Mouse (Mus musculus) G1E (cell line): Measurements from ENCODE around the gene Ubald2.
"Not testable (repeated sequence)": the region's sequence is repeated elsewhere in the genome, so short reads cannot be mapped to it uniquely, and the experiment has no call there.

ENCODE experiments used
- CTCF ChIP-seq: IDR thresholded peaks from 2 replicates; pipeline ENCODE4 v1.5.1; 2012; ENCODE audit warnings: low read depth, low read length, inconsistent platforms, mixed read lengths
- GATA1 ChIP-seq: IDR thresholded peaks from 2 replicates; pipeline ENCODE4 v1.6.1; 2012; ENCODE audit warnings: borderline replicate concordance, low read length, inconsistent platforms, mixed read lengths
- POLR2AphosphoS5 ChIP-seq: IDR thresholded peaks from 2 replicates; pipeline ENCODE4 v1.6.1; 2012; ENCODE audit warnings: low read depth, low read length, inconsistent platforms; ENCODE audit not compliant: insufficient replicate concordance
- TAL1 ChIP-seq: conservative IDR thresholded peaks from 2 replicates; pipeline ENCODE4 v1.6.1; 2012; ENCODE audit warnings: low read depth, low read length, inconsistent platforms, mixed read lengths

DNA sequence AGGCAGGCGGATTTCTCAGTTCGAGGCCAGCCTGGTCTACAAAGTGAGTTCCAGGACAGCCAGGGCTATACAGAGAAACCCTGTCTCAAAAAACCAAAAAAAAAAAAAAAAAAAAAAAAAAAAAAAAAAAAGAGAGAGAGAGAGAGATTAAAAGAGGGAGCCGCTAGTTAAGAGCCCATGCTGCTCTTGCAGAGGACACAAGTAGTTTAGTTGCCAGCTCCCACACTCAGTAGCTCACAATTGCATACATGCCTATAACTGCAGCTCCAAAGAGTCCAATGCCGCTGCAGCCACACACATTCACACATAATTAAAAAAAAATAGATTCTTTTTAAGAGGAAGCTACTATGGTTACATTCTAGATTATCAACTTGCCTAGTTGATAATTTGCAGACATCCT is 23.5 kb upstream of the Ubald2 start:
- not testable (repeated sequence) for TF ChIP-seq CTCF, TAL1, GATA1, POLR2AphosphoS5
